Mouse (Mus musculus): ENCODE results near the gene Mtx1. TPM values are rescaled to one million over a fixed set of nuclear protein-coding genes. Genes with fewer than 3 reads are reported as not detected.
"Not testable (repeated sequence)": the region's sequence is repeated elsewhere in the genome, so short reads cannot be mapped to it uniquely, and the experiment has no call there.

The Mtx1 gene
- polyA plus RNA-seq, 1 experiment from 2014 or later = 182 TPM

- Histone ChIP-seq H3K27me3 (ENCODE audit: control insufficient read depth, insufficient read depth, low read length) (no peaks in the 10 kb centered on the region), H3K27ac (ENCODE audit: low read length) (peak overlapping the region; percentile 95)
- WGBS = 22% methylated on average over 12 of the region's 12 CpGs
Observed at GRCm38 (mm10) chr3:89165268-89165870, 61.5 kb downstream of the Mtx1 start.

GRCm38 (mm10) chr3:89164506-89165267, 62.2 kb downstream of the Mtx1 start, which contains the start of gene Clk2:
TSS of gene Clk2 (plus strand) at chr3:89164795.
- Histone ChIP-seq H3K4me3 (ENCODE audit: low read depth, low read length) (peak within 1 kb of the TSS; percentile 77), H3K4me2 (replicated peaks; ENCODE audit: low read depth, low read length) (peak within 1 kb of the TSS; percentile 74), H3K4me1 (ENCODE audit: control insufficient read depth, insufficient read depth, low read length) (peaks cover 18% of the 10 kb centered on the region), H3K27me3 (ENCODE audit: control insufficient read depth, insufficient read depth, low read length) (no peaks in the 10 kb centered on the region), H3K9ac (replicated peaks; ENCODE audit: low read depth, low read length) (peak within 1 kb of the TSS; percentile 86), H3K9me3 (ENCODE audit: control insufficient read depth, low read depth, low read length) (no peaks in the 10 kb centered on the region), H3K27ac (ENCODE audit: low read length) (peak within 1 kb of the TSS; percentile 95), H3K36me3 (ENCODE audit: control insufficient read depth, insufficient read depth, low read length) (peaks cover 36% of the 10 kb centered on the region)
- peak; percentile 97 for ATAC-seq (ENCODE audit: insufficient number of reproducible peaks, insufficient read depth, low FRiP score, low read depth)
- WGBS = under 1% methylated on average over 70 of the region's 79 CpGs

More at GRCm38 (mm10) chr3:89165268-89165870, 61.5 kb downstream of the Mtx1 start:
- peak overlapping the region; percentile 77 for H3K4me3 ChIP-seq (ENCODE audit: low read depth, low read length)
- H3K4me1 ChIP-seq (ENCODE audit: control insufficient read depth, insufficient read depth, low read length) = peaks cover 18% of the 10 kb centered on the region
- peak overlapping the region; percentile 86 for H3K9ac ChIP-seq (replicated peaks; ENCODE audit: low read depth, low read length)
- peaks cover 43% of the 10 kb centered on the region for H3K36me3 ChIP-seq (ENCODE audit: control insufficient read depth, insufficient read depth, low read length)
- ATAC-seq (ENCODE audit: insufficient number of reproducible peaks, insufficient read depth, low FRiP score, low read depth) = no peak
- H3K4me2 ChIP-seq (replicated peaks; ENCODE audit: low read depth, low read length) = peak overlapping the region; percentile 74
- H3K9me3 ChIP-seq (ENCODE audit: control insufficient read depth, low read depth, low read length) = no peaks in the 10 kb centered on the region

GRCm38 (mm10) chr3:89163643-89164245, 63.1 kb downstream of the Mtx1 start:
- H3K4me3 ChIP-seq (ENCODE audit: low read depth, low read length) = peak overlapping the region; percentile 77
- H3K9ac ChIP-seq (replicated peaks; ENCODE audit: low read depth, low read length) = no peak overlapping the region
- ATAC-seq (ENCODE audit: insufficient number of reproducible peaks, insufficient read depth, low FRiP score, low read depth) = no peak
- no peak overlapping the region for H3K27ac ChIP-seq (ENCODE audit: low read length)
- H3K4me1 ChIP-seq (ENCODE audit: control insufficient read depth, insufficient read depth, low read length) = peaks cover 24% of the 10 kb centered on the region
- WGBS = 69% methylated on average over 5 of the region's 5 CpGs
- H3K27me3 ChIP-seq (ENCODE audit: control insufficient read depth, insufficient read depth, low read length) = no peaks in the 10 kb centered on the region
- peaks cover 26% of the 10 kb centered on the region for H3K36me3 ChIP-seq (ENCODE audit: control insufficient read depth, insufficient read depth, low read length)
- peak overlapping the region; percentile 56 for H3K4me2 ChIP-seq (replicated peaks; ENCODE audit: low read depth, low read length)
- H3K9me3 ChIP-seq (ENCODE audit: control insufficient read depth, low read depth, low read length) = no peaks in the 10 kb centered on the region

DNA sequence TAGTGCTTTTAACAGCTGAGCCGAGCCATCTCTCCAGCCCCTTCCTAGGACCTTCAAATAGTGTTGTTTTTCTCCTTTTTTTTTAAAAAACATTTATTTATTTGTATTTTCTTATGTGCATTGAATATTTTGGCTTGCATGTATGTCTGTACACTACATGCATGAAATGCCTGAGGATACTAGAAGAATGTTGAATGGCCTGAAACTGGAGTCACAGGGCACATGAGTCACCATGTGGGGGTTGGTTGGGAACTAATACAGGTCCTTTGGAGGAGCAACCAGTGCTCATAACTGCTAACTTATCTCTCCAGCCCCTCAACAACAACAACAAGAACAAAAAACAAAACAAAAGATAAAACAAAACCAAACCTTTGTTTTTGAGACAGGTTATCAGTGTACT, 63.8 kb downstream of the Mtx1 start:
- ATAC-seq (ENCODE audit: insufficient number of reproducible peaks, insufficient read depth, low FRiP score, low read depth) = no peak
- H3K9ac ChIP-seq (replicated peaks; ENCODE audit: low read depth, low read length) = no peak overlapping the region
- H3K4me2 ChIP-seq (replicated peaks; ENCODE audit: low read depth, low read length) = no peak overlapping the region
- no peak overlapping the region for H3K4me3 ChIP-seq (ENCODE audit: low read depth, low read length)
- peaks cover 20% of the 10 kb centered on the region for H3K36me3 ChIP-seq (ENCODE audit: control insufficient read depth, insufficient read depth, low read length)
- no peaks in the 10 kb centered on the region for H3K27me3 ChIP-seq (ENCODE audit: control insufficient read depth, insufficient read depth, low read length)
- WGBS = 76% methylated on average over 1 of the region's 1 CpGs
- H3K4me1 ChIP-seq (ENCODE audit: control insufficient read depth, insufficient read depth, low read length) = peaks cover 26% of the 10 kb centered on the region
- H3K9me3 ChIP-seq (ENCODE audit: control insufficient read depth, low read depth, low read length) = no peaks in the 10 kb centered on the region
- no peak overlapping the region for H3K27ac ChIP-seq (ENCODE audit: low read length)

DNA sequence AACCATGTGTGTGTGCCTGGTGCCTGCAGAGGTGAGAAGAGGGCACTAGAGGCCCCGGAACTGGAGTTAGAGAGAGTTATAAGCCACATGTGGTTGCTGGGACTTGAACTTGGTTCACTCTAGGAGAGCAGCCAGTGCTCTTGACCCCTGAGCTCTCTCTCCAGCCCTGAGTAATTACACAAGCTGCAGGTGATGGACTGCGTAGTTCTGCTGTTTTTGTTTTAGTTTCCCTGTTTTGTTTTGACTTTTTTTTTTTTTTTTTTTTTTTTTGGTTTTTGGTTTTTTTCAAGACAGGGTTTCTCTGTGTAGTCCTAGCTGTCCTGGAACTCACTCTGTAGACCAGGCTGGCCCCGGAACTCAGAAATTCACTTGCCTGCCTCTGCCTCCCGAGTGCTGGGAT, 65.1 kb downstream of the Mtx1 start:
- Histone ChIP-seq H3K9me3 (ENCODE audit: control insufficient read depth, low read depth, low read length) (no peaks in the 10 kb centered on the region), H3K4me2 (replicated peaks; ENCODE audit: low read depth, low read length) (no peak overlapping the region), H3K27me3 (ENCODE audit: control insufficient read depth, insufficient read depth, low read length) (no peaks in the 10 kb centered on the region), H3K9ac (replicated peaks; ENCODE audit: low read depth, low read length) (no peak overlapping the region), H3K36me3 (ENCODE audit: control insufficient read depth, insufficient read depth, low read length) (peaks cover 7% of the 10 kb centered on the region; the same call in 1 of the 2 replicates), H3K4me1 (ENCODE audit: control insufficient read depth, insufficient read depth, low read length) (peaks cover 26% of the 10 kb centered on the region), H3K4me3 (ENCODE audit: low read depth, low read length) (no peak overlapping the region), H3K27ac (ENCODE audit: low read length) (no peak overlapping the region)
- 85% methylated on average over 4 of the region's 4 CpGs for WGBS
- no peak for ATAC-seq (ENCODE audit: insufficient number of reproducible peaks, insufficient read depth, low FRiP score, low read depth)

GRCm38 (mm10) chr3:89161207-89161606, 65.7 kb downstream of the Mtx1 start:
- not testable (repeated sequence) for H3K27me3 ChIP-seq (ENCODE audit: control insufficient read depth, insufficient read depth, low read length); H3K9me3 ChIP-seq (ENCODE audit: control insufficient read depth, low read depth, low read length); H3K4me2 ChIP-seq (replicated peaks; ENCODE audit: low read depth, low read length); ATAC-seq (ENCODE audit: insufficient number of reproducible peaks, insufficient read depth, low FRiP score, low read depth); H3K36me3 ChIP-seq (ENCODE audit: control insufficient read depth, insufficient read depth, low read length); H3K27ac ChIP-seq (ENCODE audit: low read length); H3K9ac ChIP-seq (replicated peaks; ENCODE audit: low read depth, low read length); H3K4me3 ChIP-seq (ENCODE audit: low read depth, low read length)
- H3K4me1 ChIP-seq (ENCODE audit: control insufficient read depth, insufficient read depth, low read length) = peaks cover 21% of the 10 kb centered on the region

DNA sequence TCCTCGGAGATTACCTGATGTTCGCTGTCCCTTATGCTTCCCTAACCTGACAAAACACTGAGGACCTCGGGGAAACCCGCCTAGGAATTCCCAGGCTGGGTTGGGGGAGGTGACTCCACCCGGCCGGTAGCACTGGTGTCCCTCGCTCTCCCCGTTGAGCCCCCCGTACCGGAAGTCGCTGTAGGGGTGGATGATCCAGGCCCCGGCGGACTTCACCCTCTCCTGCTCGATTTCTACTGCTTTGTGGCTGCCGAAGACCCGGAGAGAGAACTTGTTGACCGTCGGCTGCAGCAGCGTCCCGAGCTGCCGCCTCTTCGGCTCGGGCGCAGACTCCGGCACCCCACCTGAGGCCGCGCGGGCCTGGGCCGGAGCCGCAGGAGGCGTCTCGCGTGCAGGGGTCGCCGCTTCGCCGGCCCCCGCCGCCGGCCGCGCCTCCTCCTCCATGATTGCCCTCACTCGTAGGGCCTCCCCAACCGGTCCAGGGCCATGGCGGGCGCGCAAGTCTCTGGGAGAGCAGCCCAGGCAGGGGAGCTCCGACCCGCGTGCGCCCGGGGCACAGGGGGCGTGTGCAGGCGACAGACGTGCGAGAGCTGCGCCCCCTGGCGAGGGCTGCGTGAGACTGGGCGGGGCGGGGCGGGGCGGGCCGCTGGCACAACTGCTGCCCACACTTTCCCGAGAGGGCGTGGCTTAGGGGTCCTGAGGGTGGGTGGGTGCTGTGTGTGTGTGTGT, 67.1 kb downstream of the Mtx1 start, which contains the start of gene Hcn3:
Gene Hcn3 (minus strand): TSS at position 581 of the 729 bp plus-strand sequence.
- under 1% methylated on average over 53 of the region's 66 CpGs for WGBS
- Histone ChIP-seq H3K9ac (replicated peaks; ENCODE audit: low read depth, low read length) (peak within 1 kb of the TSS; percentile 36; the same call in 1 of the 2 replicates), H3K4me1 (ENCODE audit: control insufficient read depth, insufficient read depth, low read length) (peaks cover 13% of the 10 kb centered on the region), H3K9me3 (ENCODE audit: control insufficient read depth, low read depth, low read length) (no peaks in the 10 kb centered on the region), H3K27me3 (ENCODE audit: control insufficient read depth, insufficient read depth, low read length) (no peaks in the 10 kb centered on the region), H3K4me2 (replicated peaks; ENCODE audit: low read depth, low read length) (peak within 1 kb of the TSS; percentile 96), H3K4me3 (ENCODE audit: low read depth, low read length) (peak within 1 kb of the TSS; percentile 60), H3K27ac (ENCODE audit: low read length) (no peak within 1 kb of the TSS), H3K36me3 (ENCODE audit: control insufficient read depth, insufficient read depth, low read length) (no peaks in the 10 kb centered on the region)
- ATAC-seq (ENCODE audit: insufficient number of reproducible peaks, insufficient read depth, low FRiP score, low read depth) = peak; percentile 74

DNA sequence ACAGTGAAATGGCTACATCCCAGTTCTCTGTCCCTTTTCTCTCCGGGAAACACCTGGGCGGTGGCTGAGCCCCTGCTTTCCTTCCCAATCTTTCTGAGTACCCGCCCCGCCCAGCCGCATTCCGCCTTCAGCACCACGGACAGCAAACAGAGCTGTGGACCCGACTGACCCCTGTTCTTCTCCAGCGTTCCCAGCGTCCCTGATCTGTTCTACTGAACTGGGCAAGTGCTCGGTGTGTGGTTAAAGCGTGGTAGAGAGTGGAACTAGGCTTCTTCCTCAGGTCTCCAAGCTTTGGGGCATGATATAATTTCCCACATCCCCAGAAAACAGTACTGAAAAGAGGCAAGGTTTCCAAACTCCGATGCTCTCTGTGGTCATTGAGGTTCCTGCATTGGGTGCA, 67.7 kb downstream of the Mtx1 start:
- Histone ChIP-seq H3K4me3 (ENCODE audit: low read depth, low read length) (peak overlapping the region; percentile 60), H3K27me3 (ENCODE audit: control insufficient read depth, insufficient read depth, low read length) (no peaks in the 10 kb centered on the region), H3K36me3 (ENCODE audit: control insufficient read depth, insufficient read depth, low read length) (no peaks in the 10 kb centered on the region), H3K9me3 (ENCODE audit: control insufficient read depth, low read depth, low read length) (no peaks in the 10 kb centered on the region), H3K27ac (ENCODE audit: low read length) (no peak overlapping the region), H3K4me1 (ENCODE audit: control insufficient read depth, insufficient read depth, low read length) (peaks cover 13% of the 10 kb centered on the region), H3K9ac (replicated peaks; ENCODE audit: low read depth, low read length) (no peak overlapping the region), H3K4me2 (replicated peaks; ENCODE audit: low read depth, low read length) (peak overlapping the region; percentile 96)
- peak; percentile 12; the same call in 1 of the 2 replicates for ATAC-seq (ENCODE audit: insufficient number of reproducible peaks, insufficient read depth, low FRiP score, low read depth)
- WGBS = 0% methylated on average over 13 of the region's 13 CpGs

Data from stomach, embryonic 14.5 days (tissue).